Mouse (Mus musculus): ENCODE results near the gene Vwce. TPM values are rescaled to one million over a fixed set of nuclear protein-coding genes. Genes with fewer than 3 reads are reported as not detected.

The Vwce gene
- polyA plus RNA-seq, 1 experiment = not detected

DNA sequence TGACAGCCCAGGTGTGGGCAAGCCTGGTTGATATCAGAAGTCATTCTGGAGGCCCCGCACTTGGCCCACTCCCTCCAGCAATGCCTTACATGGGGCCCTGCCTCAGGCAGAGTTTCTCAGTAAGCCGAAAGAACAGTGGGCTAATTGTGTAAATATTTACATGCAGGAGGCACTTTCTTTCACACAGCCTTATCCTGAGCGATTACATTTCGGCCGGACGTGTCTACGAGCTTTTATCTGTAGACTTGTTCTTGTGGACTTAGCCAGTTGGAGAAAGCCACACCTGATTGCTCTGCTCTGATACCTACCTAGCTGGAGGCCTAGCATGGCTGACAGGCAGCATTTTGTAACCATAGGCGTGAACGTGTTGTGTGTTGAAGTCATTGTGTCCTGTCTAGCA lies 65.8 kb downstream of the Vwce start:
- Histone ChIP-seq H3K4me1 (ENCODE audit: control insufficient read depth, insufficient read depth, low read length) (peaks cover 82% of the 10 kb centered on the region), H3K27ac (ENCODE audit: insufficient read depth, low read depth, low read length) (no peak overlapping the region), H3K4me3 (ENCODE audit: insufficient read depth, low read length) (no peak overlapping the region)
- TF ChIP-seq POLR2A (IDR thresholded peaks at IDR 0.05; ENCODE audit: borderline replicate concordance, low read depth, low read length) = no peak
- no peak for TF ChIP-seq CTCF (IDR thresholded peaks at IDR 0.05; ENCODE audit: low read depth, low read length)

DNA sequence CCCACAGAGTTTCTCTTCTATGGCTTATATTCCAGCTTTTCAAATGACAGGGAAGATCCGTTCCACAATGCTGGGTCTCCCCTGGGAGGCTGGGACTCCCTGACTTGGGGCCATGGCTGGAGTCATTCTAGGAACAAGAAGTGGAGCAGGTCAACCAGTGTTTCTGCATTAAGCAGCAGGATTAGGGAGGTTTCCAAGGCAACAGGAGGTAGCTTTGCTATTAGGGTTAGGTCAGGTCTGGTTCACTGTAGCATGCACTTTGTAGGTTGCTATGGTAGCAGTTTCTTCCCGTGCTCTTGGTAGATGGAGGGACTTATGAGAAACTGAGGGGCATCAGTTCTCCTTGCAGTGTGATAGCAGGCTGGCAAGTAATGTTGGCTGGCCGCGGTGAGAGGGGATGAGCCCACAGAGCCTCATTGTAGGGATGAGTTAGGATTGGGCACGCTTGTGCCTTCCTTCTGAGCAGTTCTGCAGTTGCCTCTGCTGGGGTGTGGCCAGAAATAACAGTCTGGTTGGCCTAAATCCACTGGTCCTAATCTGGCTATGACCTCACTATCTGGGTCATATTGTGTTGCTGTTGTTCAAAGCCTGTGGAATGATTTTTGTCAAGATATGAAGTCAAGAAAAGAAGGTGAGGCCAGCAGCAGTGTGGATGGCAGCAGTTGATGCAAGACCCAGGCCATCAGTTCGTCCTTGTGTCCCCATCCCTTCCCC lies 67.2 kb downstream of the Vwce start:
- TF ChIP-seq CTCF (IDR thresholded peaks at IDR 0.05; ENCODE audit: low read depth, low read length) = no peak
- TF ChIP-seq POLR2A (IDR thresholded peaks at IDR 0.05; ENCODE audit: borderline replicate concordance, low read depth, low read length) = no peak
- peaks cover 72% of the 10 kb centered on the region for H3K4me1 ChIP-seq (ENCODE audit: control insufficient read depth, insufficient read depth, low read length)
- no peak overlapping the region for H3K4me3 ChIP-seq (ENCODE audit: insufficient read depth, low read length)
- no peak overlapping the region for H3K27ac ChIP-seq (ENCODE audit: insufficient read depth, low read depth, low read length)

- no peak overlapping the region for H3K27ac ChIP-seq (ENCODE audit: insufficient read depth, low read depth, low read length)
These were observed 68.1 kb downstream of the Vwce start for GRCm38 (mm10) chr19:10702125-10702524.

GRCm38 (mm10) chr19:10703470-10703869 lies 69.5 kb downstream of the Vwce start:
- Histone ChIP-seq H3K4me3 (ENCODE audit: insufficient read depth, low read length) (no peak overlapping the region), H3K4me1 (ENCODE audit: control insufficient read depth, insufficient read depth, low read length) (peaks cover 56% of the 10 kb centered on the region), H3K27ac (ENCODE audit: insufficient read depth, low read depth, low read length) (no peak overlapping the region)
- TF ChIP-seq CTCF (IDR thresholded peaks at IDR 0.05; ENCODE audit: low read depth, low read length) (no peak), POLR2A (IDR thresholded peaks at IDR 0.05; ENCODE audit: borderline replicate concordance, low read depth, low read length) (no peak)

More at GRCm38 (mm10) chr19:10702125-10702524, 68.1 kb downstream of the Vwce start:
- no peak for TF ChIP-seq CTCF (IDR thresholded peaks at IDR 0.05; ENCODE audit: low read depth, low read length)
- TF ChIP-seq POLR2A (IDR thresholded peaks at IDR 0.05; ENCODE audit: borderline replicate concordance, low read depth, low read length) = no peak
- H3K4me3 ChIP-seq (ENCODE audit: insufficient read depth, low read length) = no peak overlapping the region
- peaks cover 69% of the 10 kb centered on the region for H3K4me1 ChIP-seq (ENCODE audit: control insufficient read depth, insufficient read depth, low read length)

DNA sequence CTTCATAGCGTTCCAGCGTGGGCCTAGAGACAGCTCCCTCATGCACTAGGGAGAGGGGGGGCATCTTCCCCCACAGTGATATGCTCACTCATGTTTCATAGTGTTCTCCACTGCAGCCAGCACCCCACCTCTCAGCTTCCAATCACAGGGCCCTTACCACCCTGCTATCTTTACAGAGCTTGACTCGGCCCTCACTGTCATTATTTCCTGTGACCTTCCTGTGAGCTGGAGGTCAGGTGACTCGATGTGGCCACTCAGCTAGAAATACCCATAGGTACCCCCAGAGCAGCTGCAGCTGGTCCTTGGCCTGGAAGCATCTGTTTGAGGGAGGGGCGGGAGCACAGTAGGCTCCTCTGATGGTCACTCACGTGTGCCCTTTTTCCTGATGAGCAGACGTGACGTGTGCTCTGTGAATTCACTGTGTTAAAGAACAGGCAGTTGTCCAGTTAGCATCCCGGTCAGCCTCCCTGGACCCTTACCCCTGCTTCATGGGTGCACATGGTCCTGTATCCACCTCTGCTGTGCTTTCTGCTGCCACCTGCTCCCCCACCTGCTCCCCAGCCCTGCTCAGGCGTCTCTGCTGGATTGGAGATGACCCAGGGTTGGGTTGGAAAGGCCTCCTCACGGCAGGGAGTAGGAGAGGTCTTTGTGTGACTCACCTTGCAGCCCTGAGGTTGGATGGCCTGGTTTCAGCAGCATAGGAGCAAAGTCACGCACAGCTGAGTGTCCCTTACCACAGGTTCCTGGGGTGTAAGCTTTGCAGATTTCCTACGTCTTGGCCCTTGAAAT lies 73.3 kb downstream of the Vwce start:
- H3K4me3 ChIP-seq (ENCODE audit: insufficient read depth, low read length) = no peak overlapping the region
- peaks cover 29% of the 10 kb centered on the region for H3K4me1 ChIP-seq (ENCODE audit: control insufficient read depth, insufficient read depth, low read length)
- TF ChIP-seq CTCF (IDR thresholded peaks at IDR 0.05; ENCODE audit: low read depth, low read length) = no peak
- no peak for TF ChIP-seq POLR2A (IDR thresholded peaks at IDR 0.05; ENCODE audit: borderline replicate concordance, low read depth, low read length)
- no peak overlapping the region for H3K27ac ChIP-seq (ENCODE audit: insufficient read depth, low read depth, low read length)

GRCm38 (mm10) chr19:10707881-10708280 lies 73.9 kb downstream of the Vwce start:
- no peak for TF ChIP-seq CTCF (IDR thresholded peaks at IDR 0.05; ENCODE audit: low read depth, low read length)
- no peak for TF ChIP-seq POLR2A (IDR thresholded peaks at IDR 0.05; ENCODE audit: borderline replicate concordance, low read depth, low read length)
- H3K4me1 ChIP-seq (ENCODE audit: control insufficient read depth, insufficient read depth, low read length) = peaks cover 23% of the 10 kb centered on the region
- no peak overlapping the region for H3K27ac ChIP-seq (ENCODE audit: insufficient read depth, low read depth, low read length)
- no peak overlapping the region for H3K4me3 ChIP-seq (ENCODE audit: insufficient read depth, low read length)

DNA sequence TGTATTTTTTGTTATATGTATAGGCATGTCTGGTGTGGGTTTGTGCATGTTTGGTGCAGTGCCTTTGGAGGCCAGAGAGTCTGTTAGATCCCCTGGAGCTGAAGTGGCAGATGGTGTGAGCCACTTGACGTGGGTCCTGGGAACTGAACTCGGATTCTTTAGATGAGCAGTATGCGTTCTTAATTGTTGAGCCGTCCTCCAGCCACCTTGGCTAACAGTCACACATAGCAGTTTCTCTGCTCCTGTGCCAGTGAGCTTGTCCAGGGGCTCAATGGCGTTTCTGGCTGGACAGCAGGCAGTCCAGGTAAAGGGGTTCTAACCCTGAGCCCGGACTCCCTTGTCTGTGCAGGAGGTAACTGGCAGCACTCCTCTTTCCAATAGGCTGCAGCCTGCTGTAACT lies 74.9 kb downstream of the Vwce start:
- H3K4me3 ChIP-seq (ENCODE audit: insufficient read depth, low read length) = no peak overlapping the region
- H3K4me1 ChIP-seq (ENCODE audit: control insufficient read depth, insufficient read depth, low read length) = peaks cover 13% of the 10 kb centered on the region

GRCm38 (mm10) chr19:10709360-10710087 lies 75.5 kb downstream of the Vwce start:
- H3K27ac ChIP-seq (ENCODE audit: insufficient read depth, low read depth, low read length) = 0 out of 2 replicates have a peak overlapping the region, but pooled peaks have one; percentile 4
- no peak overlapping the region for H3K4me3 ChIP-seq (ENCODE audit: insufficient read depth, low read length)
- peaks cover 11% of the 10 kb centered on the region for H3K4me1 ChIP-seq (ENCODE audit: control insufficient read depth, insufficient read depth, low read length)
- TF ChIP-seq POLR2A (IDR thresholded peaks at IDR 0.05; ENCODE audit: borderline replicate concordance, low read depth, low read length) = no peak
- TF ChIP-seq CTCF (IDR thresholded peaks at IDR 0.05; ENCODE audit: low read depth, low read length) = peak; percentile 68; the same call in 1 of the 2 replicates

More for the DNA sequence above, 74.9 kb downstream of the Vwce start:
- no peak for TF ChIP-seq POLR2A (IDR thresholded peaks at IDR 0.05; ENCODE audit: borderline replicate concordance, low read depth, low read length)
- no peak for TF ChIP-seq CTCF (IDR thresholded peaks at IDR 0.05; ENCODE audit: low read depth, low read length)
- no peak overlapping the region for H3K27ac ChIP-seq (ENCODE audit: insufficient read depth, low read depth, low read length)

DNA sequence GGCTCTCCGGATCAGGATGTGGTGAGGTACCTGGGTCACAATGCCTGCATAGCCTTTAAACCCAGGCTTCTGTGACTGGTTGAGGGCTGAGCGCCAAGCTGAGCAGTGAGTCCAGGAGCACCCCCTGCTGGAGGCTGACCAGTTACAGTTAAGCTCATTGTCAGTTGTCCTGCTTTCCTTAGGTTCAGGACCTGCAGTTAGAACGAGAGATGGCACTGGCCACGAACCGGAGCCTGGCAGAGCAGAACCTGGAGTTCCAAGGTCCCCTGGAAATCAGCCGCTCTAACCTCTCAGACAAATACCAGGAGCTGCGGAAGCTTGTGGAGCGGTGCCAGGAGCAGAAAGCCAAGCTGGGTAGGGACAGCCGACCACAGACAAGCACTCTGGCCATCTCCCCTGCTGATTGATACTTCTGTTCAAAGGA lies 76.1 kb downstream of the Vwce start:
- H3K27ac ChIP-seq (ENCODE audit: insufficient read depth, low read depth, low read length) = no peak overlapping the region
- peaks cover 14% of the 10 kb centered on the region for H3K4me1 ChIP-seq (ENCODE audit: control insufficient read depth, insufficient read depth, low read length)
- H3K4me3 ChIP-seq (ENCODE audit: insufficient read depth, low read length) = no peak overlapping the region
- TF ChIP-seq POLR2A (IDR thresholded peaks at IDR 0.05; ENCODE audit: borderline replicate concordance, low read depth, low read length) (no peak), CTCF (IDR thresholded peaks at IDR 0.05; ENCODE audit: low read depth, low read length) (no peak; the same call in 1 of the 2 replicates)
